Mouse (Mus musculus) heart, adult 11 months (tissue): Measurements from ENCODE around the gene Ggt1.

Source experiments
- DNase-seq: peaks from one replicate; pipeline ENCODE4 v3.0.0; 2022

Gene Ggt1

DNA sequence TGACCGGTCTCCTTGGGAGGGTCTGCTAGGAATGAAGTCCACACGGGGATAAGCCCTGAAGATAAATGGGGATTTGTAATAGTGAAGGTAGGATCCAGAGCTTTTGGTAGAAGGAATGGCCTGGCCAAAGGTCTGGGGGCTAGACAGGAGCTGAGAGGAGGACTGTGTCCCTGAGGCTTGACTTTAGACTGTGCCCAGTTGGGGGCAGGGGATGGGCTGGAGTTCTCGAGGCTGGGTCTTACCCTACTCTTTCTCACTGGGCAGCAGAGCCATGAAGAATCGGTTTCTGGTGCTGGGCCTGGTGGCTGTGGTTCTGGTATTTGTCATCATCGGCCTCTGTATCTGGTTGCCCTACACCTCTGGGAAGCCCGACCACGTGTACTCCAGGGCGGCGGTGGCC lies 12.6 kb downstream of the Ggt1 start:
- no peak for DNase-seq

DNA sequence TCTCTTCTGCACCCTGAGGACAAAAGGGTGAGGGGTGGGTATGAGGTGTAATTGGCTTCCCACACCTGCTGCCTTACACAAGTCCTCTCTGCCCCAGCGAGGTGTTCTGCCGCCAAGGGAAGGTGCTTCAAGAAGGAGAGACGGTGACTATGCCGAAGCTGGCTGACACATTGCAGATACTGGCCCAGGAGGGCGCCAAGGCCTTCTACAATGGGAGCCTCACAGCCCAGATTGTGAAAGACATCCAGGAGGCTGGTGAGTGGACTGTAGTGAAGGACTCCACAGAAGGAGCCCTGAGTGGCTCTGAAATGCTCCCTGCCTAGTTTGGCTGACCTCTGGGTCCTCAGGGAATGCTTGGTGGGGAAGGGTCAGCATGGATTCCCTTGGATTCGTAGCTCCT lies 17.7 kb downstream of the Ggt1 start:
- no peak for DNase-seq

DNA sequence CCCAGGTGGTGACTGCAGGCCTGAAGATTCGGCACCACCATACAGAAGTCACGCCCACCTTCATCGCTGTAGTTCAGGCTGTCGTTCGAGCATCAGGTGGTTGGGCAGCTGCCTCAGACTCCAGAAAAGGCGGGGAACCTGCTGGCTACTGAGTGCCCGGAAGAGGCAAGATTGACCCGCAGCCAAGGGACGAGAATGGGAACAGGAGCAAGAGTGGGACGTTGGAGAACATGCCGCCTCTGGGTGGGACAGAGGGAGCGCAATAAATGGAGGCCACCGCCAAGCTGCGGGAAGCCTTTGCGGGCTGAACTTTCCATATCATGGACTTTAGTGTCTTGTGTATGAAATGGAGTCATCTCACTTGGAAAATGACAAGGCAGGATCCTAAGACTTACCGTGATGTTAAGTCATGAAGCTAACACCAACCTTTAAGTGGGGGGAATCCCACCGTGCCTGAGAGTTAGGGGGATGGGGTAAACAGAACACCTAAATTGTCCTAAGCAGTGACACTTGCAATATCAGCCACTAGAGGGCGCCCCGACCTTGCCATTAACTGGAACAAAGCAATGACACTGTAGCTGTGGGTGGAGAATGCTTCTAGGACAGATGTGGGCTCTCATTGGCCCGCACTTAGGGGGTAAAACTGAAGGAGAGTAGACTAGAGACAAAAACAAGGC lies 24.6 kb downstream of the Ggt1 start:
- peak; percentile 98 for DNase-seq

DNA sequence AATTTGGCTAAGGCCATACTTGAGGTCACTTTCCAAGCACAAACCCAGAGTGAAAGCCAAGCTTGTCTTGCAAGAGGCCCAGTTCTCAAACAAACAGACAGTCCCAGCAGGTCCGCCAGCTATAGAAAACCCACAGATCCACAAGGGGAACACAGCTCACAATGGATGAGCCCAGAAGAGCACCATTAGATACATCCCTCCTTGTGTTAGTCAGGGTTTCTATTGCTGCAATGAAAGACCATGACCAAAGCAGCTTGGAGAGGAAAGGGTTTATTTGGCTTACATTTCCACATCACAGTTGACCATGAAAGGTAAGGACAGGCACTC lies 25.1 kb downstream of the Ggt1 start:
- DNase-seq: no peak

DNA sequence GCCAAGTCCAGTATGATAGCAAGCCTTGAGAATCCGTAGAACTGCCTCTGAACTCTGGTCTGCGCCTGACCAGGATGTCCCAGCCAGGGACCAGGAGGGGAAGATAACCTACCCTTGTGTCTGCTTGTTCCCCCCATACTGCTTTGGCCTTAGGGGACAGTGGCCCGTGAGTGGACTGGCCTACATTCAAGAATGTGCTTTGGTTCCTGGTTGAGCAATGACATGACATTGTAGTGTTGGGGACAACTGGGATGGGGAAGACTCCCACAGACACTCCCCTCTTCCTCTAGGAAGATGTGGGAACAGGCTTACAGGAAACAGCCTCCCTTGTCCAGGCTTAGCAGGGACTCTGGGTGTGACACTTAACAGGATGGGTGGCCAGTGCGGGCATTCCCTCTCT lies 26.4 kb downstream of the Ggt1 start:
- peak; percentile 98 for DNase-seq

DNA sequence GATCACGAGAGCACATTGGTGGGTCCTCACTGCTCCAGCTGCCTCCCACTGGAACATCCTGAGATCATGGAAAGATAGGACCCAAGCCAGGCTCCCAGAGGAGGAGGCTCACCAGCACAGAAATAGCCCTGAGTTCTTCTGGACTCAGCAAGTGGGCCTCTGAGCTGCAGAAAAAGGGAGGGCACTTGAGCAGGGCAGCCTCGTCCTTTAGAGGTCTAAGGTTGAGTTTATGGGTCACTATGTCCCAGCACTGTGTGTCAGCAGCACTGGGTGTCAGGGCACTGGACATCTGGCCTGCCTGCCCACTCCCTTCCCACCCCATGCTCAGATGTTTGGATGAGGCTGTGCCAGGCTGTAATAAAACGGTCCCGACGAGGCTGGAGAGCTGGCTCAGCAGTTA lies 26.9 kb downstream of the Ggt1 start:
- peak; percentile 96 for DNase-seq

DNA sequence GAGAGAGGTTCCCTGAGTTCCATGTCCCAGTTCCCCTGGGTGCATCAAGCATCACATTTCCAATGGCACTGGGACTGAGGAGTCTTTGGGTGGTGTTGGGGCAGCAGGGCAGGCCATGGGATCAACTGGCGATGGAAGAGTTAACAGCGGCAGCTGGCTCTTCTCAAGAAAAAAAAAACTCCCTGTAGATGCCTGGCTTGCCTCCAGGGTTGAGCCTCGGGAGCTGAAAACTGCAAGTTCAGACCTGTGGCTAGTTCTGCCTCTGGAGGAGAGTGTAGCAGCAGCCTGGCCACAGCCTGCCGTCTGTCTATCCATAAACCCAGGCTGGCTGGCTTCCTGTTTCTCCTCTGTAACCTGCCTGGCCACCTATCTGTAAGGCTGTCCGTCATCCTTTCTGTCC lies 27.7 kb downstream of the Ggt1 start, which contains the start of gene Ggt5:
Ggt5 (plus strand) TSS at position 212 of the 400 bp plus-strand sequence.
- DNase-seq: peak; percentile 98

DNA sequence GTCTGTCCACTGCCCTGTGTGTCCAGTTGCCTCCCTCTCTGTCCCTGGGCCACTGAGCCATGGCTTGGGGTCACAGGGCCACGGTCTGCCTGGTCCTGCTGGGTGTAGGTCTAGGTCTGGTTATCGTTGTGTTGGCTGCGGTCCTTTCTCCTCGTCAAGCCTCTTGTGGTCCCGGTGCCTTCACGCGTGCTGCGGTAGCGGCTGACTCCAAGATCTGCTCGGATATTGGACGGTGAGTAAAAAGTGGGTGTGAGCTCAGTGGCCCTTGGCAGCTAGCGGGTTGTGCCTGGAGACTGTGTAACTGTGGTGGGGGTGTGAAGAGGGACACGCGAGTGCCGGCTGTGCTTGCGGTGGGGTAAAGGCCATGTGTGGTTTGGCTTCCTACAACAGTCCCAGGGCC lies 28.2 kb downstream of the Ggt1 start:
- DNase-seq: peak; percentile 97

DNA sequence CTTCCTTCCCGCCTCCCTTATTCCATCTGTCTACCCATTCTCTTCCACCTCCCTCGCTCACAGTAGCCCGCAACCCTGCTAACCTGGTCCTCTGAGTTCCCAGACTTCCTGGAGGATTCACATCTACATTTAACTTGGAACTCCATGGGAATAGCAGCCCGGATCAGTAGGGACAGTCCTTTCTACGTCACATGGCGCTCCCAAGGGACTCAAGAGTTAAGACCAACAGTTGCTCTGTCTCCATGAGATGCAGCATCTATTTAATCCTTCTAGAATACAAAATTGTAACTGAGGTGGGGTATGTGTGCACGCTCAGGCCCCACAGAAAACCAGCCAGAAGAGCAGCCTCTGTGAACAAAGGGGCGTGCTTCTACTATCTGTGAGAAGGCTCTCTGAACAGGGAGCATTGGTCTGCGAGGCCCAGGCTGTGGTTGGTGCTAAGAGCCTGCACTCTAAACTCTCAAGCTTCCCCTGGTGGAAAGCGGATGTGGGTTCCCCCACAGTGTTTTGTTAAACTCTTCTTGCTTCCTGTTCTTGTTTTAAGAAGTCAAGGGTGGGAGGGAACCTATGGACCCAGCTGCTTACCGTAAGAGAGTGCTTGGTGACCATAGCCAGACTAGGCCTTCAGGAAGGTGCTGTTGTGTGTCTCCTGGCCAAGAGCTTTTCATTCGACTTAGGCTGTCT lies 29.9 kb downstream of the Ggt1 start:
- DNase-seq: peak; percentile 98

DNA sequence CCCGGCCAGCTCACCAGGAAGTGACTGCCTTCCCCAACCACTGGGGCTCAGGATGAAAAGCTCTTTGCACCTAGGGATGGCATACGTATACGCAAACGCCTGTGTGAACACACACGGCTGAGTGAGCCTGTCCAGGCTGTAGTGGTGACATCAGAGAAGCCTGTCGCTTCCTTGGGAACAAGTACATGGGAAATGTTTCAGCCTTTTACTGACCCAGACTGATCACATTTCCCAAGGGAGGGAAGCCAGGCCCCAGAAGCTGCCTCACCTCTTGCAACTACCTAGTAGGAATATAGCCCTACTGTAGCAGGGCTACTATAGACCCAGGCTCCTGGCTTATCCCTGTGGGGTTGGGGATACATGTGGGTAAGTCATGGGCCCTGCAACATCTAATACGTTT lies 31.2 kb downstream of the Ggt1 start:
- peak; percentile 91 for DNase-seq

DNA sequence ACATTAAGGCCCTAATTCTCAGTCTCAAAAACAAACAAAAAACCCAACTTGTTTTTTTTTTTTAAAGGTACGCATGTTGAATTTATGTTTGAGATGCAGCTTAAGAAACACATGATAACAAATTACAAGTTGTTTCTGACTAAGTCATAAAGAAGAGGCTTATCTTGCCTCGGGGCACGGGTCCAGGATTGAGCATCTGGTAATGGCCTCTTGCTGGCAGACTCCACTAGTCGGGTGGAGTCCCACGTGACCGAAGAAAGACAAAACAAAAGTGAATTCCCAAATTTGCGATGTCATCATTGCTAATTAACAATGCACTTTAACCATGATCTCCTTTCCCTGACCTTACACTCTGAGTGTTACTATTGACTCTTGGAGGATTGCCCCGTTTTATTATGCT lies 34.6 kb downstream of the Ggt1 start:
- peak; percentile 98 for DNase-seq

DNA sequence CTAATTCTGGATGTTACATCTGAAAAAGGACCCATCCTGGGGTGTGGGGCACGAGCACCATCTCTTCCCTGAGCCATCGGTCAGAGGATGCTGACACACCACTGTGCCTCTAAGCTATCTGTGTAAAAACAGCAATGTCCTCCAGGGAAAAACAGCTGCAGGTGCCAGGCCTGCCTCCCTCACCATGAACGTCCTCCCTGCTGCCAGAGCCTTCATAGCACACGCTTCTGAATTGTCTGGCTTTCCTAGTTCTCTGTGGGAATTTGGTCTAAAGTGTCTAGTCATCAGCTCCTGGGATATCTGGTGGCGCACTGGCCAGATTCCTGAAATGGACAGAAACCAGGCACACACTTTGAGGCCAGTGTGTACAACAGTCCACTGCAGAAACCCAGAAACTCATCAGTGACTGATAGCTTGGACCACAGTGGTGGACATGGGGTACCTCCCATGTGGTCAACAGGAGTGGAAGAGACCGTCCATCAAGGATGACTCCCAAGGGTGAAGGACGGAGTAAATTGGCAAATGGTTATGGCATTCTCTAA lies 38.9 kb downstream of the Ggt1 start:
- DNase-seq: peak; percentile 94

DNA sequence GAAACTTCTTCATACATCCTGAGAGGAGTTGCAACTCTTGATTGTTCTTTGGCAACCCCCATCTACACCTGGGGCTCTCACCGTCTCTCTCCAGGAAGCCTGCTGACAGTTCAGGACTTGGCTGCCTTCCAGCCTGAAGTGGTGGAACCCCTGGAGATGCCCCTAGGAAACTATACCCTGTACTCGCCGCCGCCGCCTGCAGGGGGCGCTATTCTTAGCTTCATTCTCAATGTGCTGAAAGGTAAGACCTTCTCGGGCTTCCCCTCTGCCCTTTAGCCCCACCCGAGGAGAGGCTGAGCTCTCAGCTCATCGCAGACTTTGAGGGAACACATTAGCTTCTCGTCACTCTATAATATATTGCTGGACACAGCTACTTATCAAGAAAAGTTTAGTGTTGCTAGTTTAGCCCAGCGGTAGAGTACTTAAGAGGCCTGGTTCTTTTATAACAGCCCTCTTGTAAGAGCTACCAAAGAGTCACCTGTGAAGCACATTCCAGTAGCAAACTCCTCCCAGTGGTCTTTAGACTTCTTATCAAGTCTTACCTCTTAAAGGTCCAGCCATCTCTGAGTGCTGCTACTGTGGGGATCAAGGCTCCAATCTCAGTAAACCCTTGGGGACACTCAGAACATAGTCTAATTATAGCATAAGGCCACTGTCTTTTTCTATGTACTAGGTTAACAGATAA lies 43.9 kb downstream of the Ggt1 start:
- no peak for DNase-seq

DNA sequence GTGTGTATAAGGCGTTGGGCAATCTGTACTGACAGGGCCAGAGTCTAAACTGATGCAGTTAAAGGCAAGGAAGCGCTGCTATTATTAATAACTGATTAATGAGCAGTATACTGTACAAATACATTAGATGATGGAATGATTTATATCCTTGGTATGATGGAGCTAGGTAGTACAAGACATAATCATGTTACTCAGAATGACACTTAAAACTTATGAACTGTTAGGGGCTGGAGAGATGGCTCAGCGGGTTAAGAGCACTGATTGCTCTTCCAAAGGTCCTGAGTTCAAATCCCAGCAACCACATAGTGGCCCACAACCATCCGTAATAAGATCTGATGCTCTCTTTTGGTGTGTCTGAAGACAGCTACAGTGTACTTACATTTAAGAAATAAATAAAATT lies 45.8 kb downstream of the Ggt1 start:
- DNase-seq: no peak

DNA sequence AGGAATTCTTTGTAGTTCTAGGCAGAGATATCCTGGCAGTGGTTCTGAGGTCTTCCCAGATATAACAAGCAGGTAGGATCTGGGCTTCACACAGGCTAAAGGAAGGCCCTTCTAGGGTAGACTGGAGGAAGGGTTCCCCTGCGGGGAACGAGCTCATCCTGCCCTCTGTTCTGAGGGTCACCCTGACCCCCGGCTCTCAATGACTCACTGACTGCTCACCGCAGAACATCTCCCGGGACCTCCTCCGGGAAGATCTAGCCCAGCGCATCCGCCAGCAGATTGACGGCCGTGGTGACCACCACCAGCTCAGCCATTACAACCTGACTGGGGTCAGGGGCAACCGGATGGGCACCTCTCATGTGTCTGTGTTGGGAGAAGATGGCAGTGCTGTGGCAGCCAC lies 47.6 kb downstream of the Ggt1 start:
- DNase-seq: no peak

DNA sequence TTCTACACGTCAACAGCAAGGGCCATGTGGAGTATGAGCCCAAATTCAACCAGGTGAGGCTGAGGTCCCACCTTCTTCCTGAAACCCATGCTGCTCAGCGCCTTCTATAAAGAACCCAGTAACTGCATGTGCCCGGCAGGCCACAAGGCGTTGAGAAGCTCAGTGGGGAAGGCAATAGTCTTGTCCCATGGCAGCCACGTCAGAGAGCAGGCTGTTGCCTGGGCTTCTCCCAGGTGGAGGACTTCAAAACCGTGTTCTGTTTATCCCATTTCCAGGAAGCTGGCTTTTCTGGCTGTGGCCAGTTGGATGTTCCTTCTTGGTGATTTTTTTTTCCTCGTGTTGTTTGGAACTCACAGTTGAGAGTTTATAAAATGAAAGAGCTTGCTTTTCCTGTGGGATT lies 49.1 kb downstream of the Ggt1 start:
- DNase-seq: peak; percentile 92

DNA sequence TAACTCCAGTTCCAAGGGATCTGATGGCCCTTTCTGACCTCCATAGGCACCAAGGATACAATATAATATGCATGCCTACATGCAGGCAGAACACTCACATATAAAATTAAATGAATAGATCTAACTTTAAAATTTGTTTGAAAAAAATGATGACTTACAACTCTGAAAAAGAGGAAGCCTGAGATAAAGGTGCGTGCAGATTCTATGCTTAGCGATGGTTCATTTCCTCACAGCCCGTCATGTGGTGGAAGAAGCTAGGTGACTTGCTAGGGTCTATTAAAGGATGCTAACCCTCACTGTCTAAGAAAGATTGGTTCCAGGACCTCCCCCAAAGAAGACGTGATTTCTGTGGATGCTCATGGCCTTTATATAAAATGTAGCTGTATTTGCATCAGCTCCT lies 54.6 kb downstream of the Ggt1 start:
- no peak for DNase-seq

DNA sequence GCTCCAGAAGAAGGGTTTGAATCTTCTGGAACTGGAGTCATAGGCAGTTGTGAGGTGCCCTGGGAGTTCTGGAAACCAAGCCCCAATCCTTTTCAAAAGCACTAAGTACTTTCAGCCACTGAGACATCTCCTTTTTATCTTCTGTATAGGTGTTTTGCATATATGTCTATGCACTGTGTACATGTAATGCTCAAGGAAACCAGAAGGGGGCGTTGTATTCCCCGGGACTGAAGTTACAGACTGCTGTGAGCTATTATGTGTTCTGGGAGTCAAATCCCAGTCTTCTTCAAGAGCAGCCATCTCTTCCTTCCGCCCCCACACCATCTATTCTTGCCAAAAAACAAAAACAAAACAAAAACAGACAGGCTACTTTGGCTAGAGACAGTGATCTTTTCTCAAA lies 59.4 kb downstream of the Ggt1 start:
- no peak for DNase-seq

DNA sequence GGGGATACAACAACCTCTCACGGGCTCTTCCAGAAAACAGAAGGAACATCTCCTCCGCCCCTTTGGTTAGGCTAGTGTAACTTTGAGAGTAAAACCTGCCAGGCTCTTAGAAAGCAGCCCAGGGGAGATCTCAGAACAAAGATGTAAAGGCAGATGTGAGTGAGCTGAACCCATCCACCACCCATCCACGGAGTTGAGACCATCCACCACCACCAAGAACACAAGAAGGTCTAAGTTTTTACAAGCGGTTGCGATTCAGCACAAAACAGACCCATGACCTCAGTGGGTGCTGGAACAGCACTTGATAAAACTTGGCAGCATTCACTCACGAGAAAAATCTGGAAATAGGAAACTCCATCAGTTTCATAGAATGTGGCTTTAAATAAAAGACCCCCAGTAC lies 64.5 kb downstream of the Ggt1 start:
- DNase-seq: peak; percentile 73

DNA sequence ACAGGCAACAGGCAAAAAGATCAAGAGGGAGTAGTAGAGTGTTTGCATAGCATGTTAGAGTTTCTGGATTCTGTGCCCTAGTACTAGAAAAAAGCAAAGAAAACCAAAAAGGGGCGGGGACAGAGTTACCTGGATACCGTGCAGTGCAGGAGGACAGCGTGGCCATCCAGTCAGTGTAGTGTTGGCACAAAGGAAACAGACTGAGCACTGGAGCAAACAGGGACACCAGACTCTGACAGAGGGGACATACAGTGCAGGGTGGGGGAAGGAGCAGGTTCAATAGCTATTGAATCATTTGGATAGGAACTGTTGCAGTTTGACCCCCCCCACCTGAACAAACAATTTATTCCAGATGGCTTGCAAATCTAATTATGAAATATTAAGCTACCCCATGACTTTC lies 65.6 kb downstream of the Ggt1 start:
- peak; percentile 84 for DNase-seq

DNA sequence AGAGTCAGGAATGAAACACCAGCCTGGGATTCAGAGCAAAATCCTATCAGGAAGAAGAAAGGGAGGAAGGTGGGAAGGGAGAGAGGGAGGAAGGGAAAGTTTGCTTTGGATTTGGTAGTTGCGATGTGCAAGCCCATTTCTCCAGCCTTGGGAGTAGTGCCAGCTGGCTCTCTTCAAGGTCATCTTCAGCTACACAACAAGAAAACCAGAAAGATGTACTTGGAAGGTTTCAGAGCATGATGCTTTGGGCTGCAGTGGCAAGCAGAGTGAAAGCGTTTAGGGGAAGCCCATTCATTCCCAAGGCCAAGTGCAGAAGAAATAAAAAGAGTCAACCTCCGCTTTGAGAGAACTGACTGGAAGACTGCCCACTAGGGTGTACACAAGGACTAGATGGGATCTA lies 66.1 kb downstream of the Ggt1 start:
- peak; percentile 95 for DNase-seq

DNA sequence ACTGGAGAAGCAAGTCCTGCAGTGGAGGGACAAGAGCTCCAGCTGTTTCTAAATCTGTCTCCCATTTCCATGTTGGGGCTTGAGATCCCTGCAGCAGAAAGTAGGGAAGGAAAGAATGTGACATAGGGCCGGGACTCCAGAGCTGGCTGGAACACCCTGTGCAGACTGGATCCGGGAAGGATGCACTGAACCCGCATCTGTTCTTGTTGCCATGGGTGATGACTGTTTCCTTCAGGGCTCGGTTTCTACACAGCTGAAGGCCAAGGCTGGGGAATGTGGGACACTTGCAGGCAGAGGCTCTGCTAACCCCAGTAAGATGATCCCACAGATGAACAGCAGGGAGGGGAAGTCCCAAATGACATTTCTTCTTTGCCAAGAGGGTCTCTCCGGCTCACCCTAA lies 71.2 kb downstream of the Ggt1 start:
- DNase-seq: peak; percentile 99

DNA sequence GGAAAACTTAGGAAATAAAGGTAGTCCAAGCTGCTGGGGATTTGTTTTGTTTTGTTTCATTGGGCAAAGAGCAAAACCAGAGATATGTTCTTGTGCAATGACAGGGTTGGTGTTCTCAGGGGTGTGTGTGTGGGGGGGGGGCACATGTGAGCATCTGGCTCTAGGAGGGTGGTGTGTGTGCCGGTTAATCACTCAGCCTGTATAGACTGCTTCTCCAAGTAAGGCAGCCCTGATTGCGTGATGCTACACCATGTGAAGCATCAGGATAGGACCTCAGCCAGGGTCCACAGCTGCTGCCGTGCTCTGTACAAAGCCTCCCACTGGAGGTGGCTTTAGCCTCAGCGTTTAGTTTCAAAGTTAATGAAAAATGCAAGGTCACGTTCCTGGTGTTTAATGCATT lies 71.6 kb downstream of the Ggt1 start:
- DNase-seq: peak; percentile 97

DNA sequence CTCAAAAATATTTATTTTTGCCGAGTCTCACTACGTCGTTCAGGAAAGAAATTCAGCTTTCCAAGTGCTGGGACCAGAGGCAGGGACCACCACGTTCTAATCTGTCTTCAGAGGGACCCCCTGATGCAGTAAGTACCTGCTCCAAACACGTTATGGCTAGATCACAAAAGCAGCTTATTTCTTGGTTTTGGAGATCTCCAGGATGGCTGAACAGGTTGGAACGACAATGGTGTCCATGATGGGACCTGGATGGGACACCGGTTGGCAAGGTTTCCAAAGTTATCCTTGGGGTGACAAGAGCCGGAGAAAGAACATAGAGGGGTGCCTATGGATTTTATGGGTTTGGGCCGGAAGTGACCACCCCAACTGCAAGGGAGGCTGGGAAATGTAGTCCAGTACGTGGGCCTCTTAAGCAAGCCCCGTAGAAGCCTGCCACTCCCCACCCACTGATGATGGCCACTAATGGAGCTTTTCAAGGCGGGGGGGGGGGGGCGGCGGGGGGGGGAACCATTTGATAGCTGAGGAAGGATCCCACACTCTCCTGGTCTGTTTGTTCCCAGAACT lies 72.3 kb downstream of the Ggt1 start:
- DNase-seq: peak; percentile 78
